Mouse (Mus musculus): ENCODE data around the gene Smarce1.

Gene Smarce1

GRCm38 (mm10) chr11:99226298-99226697 is 4.5 kb downstream of the Smarce1 start:
- DNase-seq = no peak

GRCm38 (mm10) chr11:99223310-99223709 is 7.5 kb downstream of the Smarce1 start:
- DNase-seq = no peak

- no peak for DNase-seq
Observed at GRCm38 (mm10) chr11:99221811-99222210, 9.0 kb downstream of the Smarce1 start.

DNA sequence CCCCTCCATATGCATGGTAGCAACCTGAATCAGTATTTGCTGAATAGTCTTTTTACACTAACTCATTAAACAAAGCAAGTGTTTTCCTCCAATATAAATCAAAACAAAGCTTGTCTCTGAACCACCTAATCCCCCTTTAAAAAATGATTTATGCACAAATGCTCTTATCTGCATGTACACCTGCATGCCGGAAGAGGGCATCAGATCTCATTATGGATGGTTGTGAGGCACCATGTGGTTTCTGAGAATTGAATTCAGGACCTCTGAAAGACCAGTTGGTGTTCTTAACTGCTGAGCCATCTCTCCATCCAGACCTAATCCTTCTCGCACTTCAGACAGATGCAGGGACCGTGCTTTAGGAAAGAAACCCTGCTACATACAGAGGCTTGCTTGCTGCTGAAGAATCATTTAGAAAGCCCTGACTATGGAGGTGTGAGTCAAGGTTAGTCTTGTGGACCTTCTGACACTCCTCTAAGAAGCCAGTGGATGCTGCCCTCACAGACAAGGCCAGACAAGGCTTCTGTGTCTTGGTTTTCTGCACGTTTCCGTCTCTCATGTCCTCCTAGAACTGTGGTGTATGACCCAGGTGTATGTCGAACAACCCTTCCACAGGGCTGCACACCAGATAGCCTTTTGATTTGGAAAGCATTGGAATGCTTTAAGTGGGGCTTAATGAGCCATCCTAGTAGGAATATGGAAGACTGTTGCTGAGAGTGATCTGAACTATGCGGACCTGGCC is 13.4 kb downstream of the Smarce1 start:
- no peak for DNase-seq

GRCm38 (mm10) chr11:99216181-99216580 is 14.6 kb downstream of the Smarce1 start:
- DNase-seq = no peak

DNA sequence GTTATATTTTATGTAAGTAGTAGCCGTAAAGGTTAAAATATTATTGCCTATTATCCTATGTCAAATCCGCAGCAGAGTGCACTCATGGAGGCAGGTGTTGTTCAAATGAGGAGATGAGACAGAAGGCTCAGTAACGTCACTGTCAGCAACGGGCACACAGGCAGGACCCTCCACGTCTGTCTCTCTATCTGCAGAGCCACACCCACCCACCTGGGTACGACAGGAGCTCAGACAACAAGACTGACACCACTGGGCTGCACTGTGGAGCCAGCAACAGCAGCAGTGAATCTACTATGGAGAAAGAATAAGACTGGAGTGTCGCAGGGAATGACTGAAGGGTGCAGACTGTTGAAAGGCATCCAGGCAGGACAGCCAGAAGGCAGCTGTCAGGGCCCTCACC is 18.1 kb downstream of the Smarce1 start:
- DNase-seq = no peak

- no peak for DNase-seq
Observed at GRCm38 (mm10) chr11:99211964-99212363, 18.9 kb downstream of the Smarce1 start.

- DNase-seq = no peak
Observed at GRCm38 (mm10) chr11:99208105-99208669, 22.6 kb downstream of the Smarce1 start.

DNA sequence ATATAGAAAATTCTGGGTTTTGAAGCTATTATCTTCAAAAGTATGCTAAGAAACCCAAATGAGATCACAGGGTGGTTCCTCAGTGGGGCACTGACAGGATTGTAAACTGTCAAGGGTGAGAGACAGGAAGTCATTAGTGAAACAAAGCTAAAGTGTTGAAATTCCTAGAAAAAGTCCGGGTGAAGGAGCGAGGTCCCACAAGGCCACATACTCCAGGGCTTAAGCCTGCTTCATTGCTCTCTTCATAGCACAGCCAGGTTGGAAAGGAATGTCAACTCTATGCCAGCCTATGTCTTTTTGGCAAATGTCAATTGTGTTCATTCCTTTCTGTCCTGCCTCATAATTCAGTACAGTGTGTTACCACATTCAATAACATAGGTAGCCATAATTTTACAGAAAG is 23.4 kb downstream of the Smarce1 start:
- DNase-seq = no peak

DNA sequence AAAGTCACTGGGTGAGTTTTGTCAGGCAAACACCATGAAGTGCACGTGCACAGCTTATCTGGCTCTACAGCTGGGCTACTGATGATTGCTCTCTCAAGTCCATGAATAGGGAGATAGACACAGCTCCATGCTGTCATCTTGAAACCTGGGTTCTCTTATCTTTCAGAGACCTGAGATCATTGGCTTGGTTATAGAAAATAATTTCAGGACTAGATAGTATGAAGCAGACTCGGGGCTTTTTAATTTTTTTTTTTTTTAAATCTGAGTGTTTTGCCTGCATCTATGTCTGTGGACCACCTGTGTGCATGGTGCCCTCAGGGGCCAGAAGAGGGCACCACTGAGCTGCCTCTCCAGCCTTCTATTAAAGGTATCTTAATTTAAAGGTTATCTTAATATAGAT is 23.9 kb downstream of the Smarce1 start:
- DNase-seq = peak in 1 of 2 experiments; percentile 33

DNA sequence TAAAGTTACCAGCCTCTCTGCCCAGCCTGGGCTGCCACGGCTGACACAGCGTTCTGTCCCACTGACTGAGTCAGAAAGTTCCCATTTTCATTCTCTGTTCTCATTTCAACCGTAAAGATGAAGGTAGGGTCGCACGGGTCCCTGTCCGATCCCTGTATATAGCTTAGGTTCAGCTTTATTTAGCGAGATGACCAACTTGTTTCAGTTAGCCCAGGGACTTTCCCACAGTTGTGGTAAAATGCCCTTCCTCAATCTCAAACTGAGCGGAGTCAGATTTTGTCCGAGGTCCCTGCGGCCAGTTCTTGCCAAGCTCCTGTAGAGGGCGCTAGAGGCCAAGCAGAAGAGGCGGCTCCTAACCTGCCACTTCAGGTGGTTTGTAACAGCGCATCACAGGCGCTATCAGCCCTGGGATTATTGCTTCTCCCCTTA is 41.6 kb downstream of the Smarce1 start:
- DNase-seq = peak; percentile 63 to 66

DNA sequence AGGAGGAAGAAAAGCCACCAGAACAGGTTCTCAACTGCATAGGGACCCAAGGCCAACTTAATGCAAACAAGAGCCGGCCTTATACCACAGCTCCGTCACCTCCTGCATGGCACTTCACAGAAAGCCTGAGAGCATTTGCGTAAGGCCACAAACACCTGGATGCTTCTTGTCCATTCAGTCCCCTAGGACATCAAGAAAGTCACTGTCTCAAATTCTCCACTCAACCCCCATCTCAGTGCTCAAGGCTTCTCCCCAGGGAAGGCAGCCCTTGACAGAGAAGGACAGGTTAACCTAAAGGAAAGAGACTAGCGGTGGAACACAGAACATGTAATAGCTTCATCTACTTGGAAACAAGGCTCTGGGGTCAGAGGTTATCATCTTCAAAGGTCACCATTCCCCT is 43.5 kb downstream of the Smarce1 start:
- no peak for DNase-seq

GRCm38 (mm10) chr11:99186836-99187235 is 44.0 kb downstream of the Smarce1 start:
- DNase-seq = no peak

DNA sequence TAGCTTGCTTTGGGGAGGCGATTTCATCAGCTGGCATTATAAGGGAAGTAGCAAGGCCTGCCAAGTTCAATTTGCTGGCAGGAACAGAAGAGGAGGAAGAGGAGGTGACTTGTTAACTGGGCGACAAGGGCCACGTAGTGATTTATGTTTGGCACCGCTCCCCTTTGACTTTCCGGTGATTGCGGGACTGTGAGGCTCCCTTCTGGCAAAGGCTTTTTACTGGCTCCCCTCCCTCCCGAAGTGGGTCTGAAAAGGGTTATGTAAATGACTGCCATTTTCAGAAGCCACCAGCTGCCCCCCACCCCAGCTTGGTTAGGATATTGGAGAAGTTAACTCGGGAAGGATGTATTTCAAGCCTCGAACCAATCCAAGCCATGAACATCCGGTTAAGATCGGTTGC is 48.2 kb downstream of the Smarce1 start:
- no peak for DNase-seq

- no peak for DNase-seq
Observed at GRCm38 (mm10) chr11:99180071-99180470, 50.7 kb downstream of the Smarce1 start.

DNA sequence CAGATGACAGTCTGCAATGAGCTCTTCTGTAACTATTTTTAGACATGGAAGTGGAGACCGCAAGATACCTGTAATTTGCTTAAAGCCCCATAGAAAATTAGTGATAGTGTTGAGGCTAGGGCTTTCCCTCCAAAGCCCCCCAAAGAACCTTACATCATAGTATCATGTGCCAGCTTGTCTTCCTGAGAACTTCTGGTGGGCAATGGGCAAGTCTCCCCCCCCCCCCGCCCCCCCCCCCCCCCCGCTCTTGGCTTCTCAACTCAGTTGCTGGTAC is 53.0 kb downstream of the Smarce1 start:
- DNase-seq = no peak

DNA sequence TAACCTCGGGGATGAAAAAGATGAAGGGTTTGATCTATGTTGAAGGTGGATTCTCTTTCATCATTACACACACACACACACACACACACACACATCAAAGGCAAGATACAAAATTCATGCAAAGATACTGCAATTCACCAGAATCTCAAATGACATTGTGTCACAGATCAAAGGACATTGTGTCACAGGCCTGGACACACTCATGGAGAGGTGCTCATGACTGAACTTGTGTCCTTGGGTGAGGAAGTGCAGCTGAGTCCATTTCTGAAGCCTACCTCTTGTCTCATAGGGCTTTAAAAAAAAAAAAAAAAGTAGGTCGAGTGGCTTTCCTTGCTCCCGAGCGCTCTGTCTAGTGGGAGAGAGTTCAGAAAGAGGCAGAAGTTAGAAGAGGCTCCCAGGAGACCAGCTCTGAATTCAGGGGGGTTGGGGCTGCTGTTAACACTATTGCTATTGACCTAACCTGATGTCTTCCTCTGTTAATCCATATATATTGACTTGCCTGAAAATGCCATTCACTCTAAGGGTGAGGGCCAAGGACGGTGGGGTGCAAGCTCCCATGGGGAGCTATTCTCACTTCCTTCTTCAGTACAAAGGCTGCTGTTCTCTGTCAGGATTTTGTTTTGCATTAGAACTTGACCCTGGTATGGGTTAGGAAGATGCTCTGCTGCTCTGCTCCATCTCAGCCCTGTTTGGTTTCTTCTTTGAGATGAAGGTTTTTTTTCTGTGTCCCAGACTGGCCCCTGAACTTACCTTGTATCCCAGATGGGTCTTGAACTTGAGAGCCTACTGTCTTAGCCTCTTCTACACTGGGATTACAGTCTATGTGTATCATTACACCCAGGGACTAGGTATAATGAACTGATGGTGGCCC is 53.5 kb downstream of the Smarce1 start:
- no peak for DNase-seq

GRCm38 (mm10) chr11:99172002-99172401 is 58.8 kb downstream of the Smarce1 start:
- no peak for DNase-seq

- no peak for DNase-seq
Observed at GRCm38 (mm10) chr11:99171442-99171841, 59.4 kb downstream of the Smarce1 start.

- peak; percentile 57 to 71 for DNase-seq
Observed at GRCm38 (mm10) chr11:99170547-99171267, 60.1 kb downstream of the Smarce1 start.

DNA sequence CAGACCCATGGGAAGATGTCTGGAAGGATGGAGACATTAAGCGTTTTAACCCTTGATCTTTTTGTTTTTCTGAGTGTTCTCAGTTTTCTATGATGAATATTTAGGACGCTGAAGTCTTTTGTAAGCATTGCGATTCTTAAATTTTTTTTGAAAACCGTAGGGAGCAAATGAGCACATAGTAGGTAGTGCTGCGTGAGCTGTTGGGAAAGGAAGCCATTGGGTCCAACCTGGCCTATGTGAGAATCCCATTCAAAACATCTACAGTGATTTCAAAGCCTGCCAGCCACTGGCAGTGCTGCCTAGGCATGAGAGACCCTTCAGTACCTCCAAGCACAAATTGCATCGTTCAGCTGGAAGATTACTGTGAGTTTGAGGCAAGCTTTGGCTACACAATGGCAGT is 60.8 kb downstream of the Smarce1 start:
- peak in 1 of 2 experiments; percentile 4 for DNase-seq

DNA sequence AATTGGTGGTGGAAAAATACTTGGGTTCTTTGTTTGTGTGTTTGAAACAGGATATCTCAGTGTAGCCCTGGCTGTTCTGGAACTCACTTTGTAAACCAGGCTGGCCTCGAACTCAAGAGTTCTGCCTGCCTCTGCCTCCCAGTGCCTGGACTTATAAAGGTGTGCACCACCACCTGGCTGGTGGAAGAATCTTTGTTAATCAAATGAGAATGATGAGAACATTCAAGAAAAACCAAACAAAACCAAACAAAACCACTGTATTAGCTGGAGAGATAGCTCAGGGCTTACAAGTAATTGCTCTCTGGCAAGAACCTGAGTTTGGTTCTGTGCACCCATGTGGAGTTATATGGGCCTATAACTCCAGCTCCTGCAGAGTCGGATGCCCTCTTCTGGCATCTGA is 61.4 kb downstream of the Smarce1 start:
- no peak for DNase-seq

GRCm38 (mm10) chr11:99168030-99168474 is 62.8 kb downstream of the Smarce1 start:
- DNase-seq = peak in 1 of 2 experiments; percentile 27

Measured in thymus, postnatal 36 days (tissue).